Mouse (Mus musculus): ENCODE results near the gene Cep57l1.
"Not testable (repeated sequence)": the region's sequence is repeated elsewhere in the genome, so short reads cannot be mapped to it uniquely, and the experiment has no call there.

Gene Cep57l1

GRCm38 (mm10) chr10:41809771-41810563 lies at the start of gene Cep57l1, which contains the start of gene Sesn1:
TSS of gene Cep57l1 (minus strand) at chr10:41809871.
TSS of gene Sesn1 (plus strand) at chr10:41809935.
- peak; percentile 98 for DNase-seq (ENCODE audit: low read depth, low spot score)

- DNase-seq (ENCODE audit: low read depth, low spot score) = no peak
These were observed 39.0 kb upstream of the Cep57l1 start for GRCm38 (mm10) chr10:41848721-41849120.

- no peak for DNase-seq (ENCODE audit: low read depth, low spot score)
These were observed 38.1 kb upstream of the Cep57l1 start for GRCm38 (mm10) chr10:41847737-41848136.

- DNase-seq (ENCODE audit: low read depth, low spot score) = no peak
These were observed 29.2 kb upstream of the Cep57l1 start for GRCm38 (mm10) chr10:41838911-41839310.

GRCm38 (mm10) chr10:41834131-41834530 lies 24.5 kb upstream of the Cep57l1 start:
- peak; percentile 39 for DNase-seq (ENCODE audit: low read depth, low spot score)

GRCm38 (mm10) chr10:41832191-41832590 lies 22.5 kb upstream of the Cep57l1 start:
- peak; percentile 28 for DNase-seq (ENCODE audit: low read depth, low spot score)

GRCm38 (mm10) chr10:41830851-41831522 lies 21.3 kb upstream of the Cep57l1 start:
- peak; percentile 87 for DNase-seq (ENCODE audit: low read depth, low spot score)

GRCm38 (mm10) chr10:41830445-41830844 lies 20.8 kb upstream of the Cep57l1 start:
- peak; percentile 47 for DNase-seq (ENCODE audit: low read depth, low spot score)

- peak; percentile 98 for DNase-seq (ENCODE audit: low read depth, low spot score)
These were observed 20.3 kb upstream of the Cep57l1 start for GRCm38 (mm10) chr10:41829980-41830379.

- peak; percentile 74 for DNase-seq (ENCODE audit: low read depth, low spot score)
These were observed 19.5 kb upstream of the Cep57l1 start for GRCm38 (mm10) chr10:41829191-41829590.

GRCm38 (mm10) chr10:41827784-41828183 lies 18.1 kb upstream of the Cep57l1 start:
- no peak for DNase-seq (ENCODE audit: low read depth, low spot score)

GRCm38 (mm10) chr10:41826526-41827116 lies 16.9 kb upstream of the Cep57l1 start:
- DNase-seq (ENCODE audit: low read depth, low spot score) = peak; percentile 37

GRCm38 (mm10) chr10:41825996-41826395 lies 16.3 kb upstream of the Cep57l1 start:
- DNase-seq (ENCODE audit: low read depth, low spot score) = no peak

GRCm38 (mm10) chr10:41825041-41825440 lies 15.4 kb upstream of the Cep57l1 start:
- no peak for DNase-seq (ENCODE audit: low read depth, low spot score)

- no peak for DNase-seq (ENCODE audit: low read depth, low spot score)
These were observed 14.2 kb upstream of the Cep57l1 start for GRCm38 (mm10) chr10:41823916-41824315.

- DNase-seq (ENCODE audit: low read depth, low spot score) = not testable (repeated sequence)
These were observed 13.6 kb upstream of the Cep57l1 start for GRCm38 (mm10) chr10:41823282-41823675.

- no peak for DNase-seq (ENCODE audit: low read depth, low spot score)
These were observed 13.1 kb upstream of the Cep57l1 start for GRCm38 (mm10) chr10:41822573-41823281.

GRCm38 (mm10) chr10:41821171-41821570 lies 11.5 kb upstream of the Cep57l1 start:
- DNase-seq (ENCODE audit: low read depth, low spot score) = no peak

GRCm38 (mm10) chr10:41820401-41820800 lies 10.7 kb upstream of the Cep57l1 start:
- no peak for DNase-seq (ENCODE audit: low read depth, low spot score)

- no peak for DNase-seq (ENCODE audit: low read depth, low spot score)
These were observed 9.6 kb upstream of the Cep57l1 start for GRCm38 (mm10) chr10:41819307-41819706.

- peak; percentile 68 for DNase-seq (ENCODE audit: low read depth, low spot score)
These were observed 9.0 kb upstream of the Cep57l1 start for GRCm38 (mm10) chr10:41818733-41819070.
